Mouse (Mus musculus) megakaryocyte-erythroid progenitor cell, adult 5-6 weeks (primary cell): ENCODE data around the gene Cavin1. TPM values are rescaled to one million over a fixed set of nuclear protein-coding genes. Genes with fewer than 3 reads are reported as not detected.

Source experiments
- ATAC-seq: replicated peaks from 2 replicates; pipeline ENCODE4 v1.8.0; 2016; ENCODE audit warnings: mild to moderate bottlenecking, inconsistent platforms; ENCODE audit not compliant: severe bottlenecking, poor library complexity, low FRiP score, low TSS enrichment
- total RNA-seq, 2 experiments: library from RNA; stranded (forward) in 1 of 2; stranded (reverse) in 1 of 2; fragments of 200-1000, 215-1000 nt in 1 of 2; fragments of >200 nt in 1 of 2; fragmentation: Nextera tagmentation in 1 of 2; gene quantifications; 2 replicates each; pipeline ENCODE4 v1.2.3; 2014 to 2017

The Cavin1 gene
- total RNA-seq, 2 experiments from 2014 or later: 3.7 to 3.8 TPM

DNA sequence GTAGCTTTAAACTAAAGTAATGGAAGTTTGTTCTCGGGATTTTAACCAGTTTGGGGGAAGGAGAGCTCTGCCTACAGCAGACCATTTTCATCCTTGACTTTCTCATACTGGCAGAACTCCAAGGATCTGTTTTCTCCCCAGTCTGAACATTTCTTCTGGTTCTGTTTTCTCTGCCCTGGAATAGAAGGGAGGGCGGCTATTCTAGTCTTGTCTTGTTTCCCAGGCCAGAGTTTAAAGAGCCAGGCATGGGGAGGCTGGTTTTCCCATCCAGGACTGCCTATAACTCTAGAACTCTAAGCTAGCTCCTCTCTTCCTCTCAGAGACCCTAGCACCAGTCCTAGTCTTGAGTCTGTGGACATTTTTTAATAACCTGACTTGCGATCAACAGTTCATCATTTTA lies 10.9 kb downstream of the Cavin1 start:
- no peak for ATAC-seq

DNA sequence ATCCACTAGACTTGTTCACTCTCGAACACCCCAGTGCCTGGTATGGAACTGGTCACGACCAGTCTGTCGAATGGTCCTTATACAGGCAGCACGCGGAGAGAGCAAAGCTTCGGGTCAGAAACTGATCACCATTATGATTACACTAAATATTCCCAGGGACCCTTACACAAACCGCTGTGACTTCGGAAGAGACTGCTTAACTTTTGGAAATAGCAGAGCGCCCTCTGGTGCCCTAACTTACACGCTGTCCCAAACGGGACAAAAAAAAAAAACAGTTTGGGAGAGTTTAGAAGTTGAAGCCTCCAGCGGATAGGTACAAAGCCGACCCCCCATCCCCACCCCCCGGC lies 11.2 kb downstream of the Cavin1 start:
- no peak for ATAC-seq

DNA sequence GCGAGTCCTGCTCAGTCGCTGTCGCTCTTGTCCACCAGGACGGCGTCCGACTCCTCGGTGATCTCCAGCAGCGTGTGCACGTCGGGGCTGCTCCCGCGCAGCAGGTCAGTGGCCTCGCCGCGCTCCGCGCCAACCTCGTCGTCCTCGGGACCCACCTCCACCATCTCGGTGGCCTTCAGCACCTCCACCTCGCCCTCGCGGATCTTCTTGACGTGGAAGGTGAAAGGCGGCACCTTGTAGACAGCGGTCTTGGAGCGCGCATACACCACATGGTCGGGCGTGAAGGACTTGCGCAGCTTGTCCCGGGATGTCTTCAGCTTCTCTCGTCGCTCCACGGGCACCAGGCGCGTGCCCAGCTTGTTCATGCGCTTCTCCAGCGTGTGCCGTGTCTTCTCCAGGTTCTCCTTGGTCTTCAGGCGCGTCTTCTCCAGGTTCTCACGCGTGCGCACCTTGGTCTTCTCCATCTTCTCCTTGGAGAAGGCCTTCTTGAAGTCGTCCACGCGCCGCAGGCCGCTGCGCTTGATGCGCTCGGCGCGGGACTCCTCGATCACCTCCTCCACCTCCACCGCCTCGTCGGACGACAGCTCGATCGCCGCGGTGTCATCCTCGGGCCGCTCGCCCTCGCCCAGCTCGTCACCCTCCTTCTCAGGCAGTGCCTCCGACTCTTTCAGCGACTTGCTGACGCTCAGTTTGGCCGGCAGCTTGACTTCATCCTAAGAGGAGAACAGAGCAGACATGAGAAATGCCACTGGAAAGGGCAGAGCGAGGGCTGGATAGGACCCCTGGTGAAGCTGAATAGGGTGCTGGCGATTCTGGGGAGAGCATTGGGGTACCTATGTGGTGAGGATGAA lies 11.8 kb downstream of the Cavin1 start:
- no peak for ATAC-seq

DNA sequence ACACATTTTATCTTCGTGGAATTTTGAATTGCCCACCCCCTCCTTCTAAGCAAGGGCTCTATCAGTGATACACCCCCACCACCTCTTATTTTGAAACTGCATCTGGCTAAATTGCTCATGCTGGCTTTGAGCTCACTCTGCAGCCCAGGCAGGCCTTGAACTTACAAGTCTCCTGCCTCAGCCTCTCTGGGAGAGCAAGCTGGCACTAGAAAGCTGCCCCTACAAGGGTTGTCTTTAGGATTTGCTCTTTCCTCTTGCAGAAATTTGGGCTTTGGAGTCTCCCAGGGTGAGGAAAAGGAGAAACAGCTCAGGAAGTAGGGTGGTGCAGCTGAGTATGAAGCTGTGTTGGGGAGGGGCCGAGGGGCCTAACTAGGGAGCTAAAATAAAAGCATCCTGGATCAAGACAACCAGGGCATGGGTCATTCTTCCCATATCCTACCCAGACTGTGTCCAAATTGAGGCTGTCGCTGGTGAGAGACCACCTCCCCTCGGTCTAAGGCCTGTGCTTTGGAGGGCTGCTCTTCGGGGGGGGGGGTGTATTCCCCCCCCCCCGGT lies 12.7 kb downstream of the Cavin1 start:
- ATAC-seq: no peak

DNA sequence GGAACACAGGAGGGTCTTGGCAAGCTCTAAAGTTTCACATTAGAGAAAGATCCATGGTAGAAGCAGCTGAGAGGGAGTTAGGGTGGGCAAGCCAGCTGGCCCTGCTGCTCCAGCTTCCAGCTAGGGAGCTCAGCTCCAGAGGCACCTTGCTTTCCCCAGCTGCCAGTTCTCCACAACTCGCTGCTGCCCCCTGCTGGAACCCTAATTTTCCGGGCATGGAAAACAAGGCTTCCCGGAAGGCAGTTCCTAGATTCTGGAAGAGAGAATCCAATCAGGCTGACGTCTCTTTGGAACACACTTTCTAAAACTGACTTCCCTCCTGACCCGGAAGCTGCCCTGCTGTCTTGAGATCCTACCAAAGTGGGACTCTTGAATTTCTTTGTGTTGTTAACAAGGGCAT lies 13.4 kb downstream of the Cavin1 start:
- ATAC-seq: no peak

DNA sequence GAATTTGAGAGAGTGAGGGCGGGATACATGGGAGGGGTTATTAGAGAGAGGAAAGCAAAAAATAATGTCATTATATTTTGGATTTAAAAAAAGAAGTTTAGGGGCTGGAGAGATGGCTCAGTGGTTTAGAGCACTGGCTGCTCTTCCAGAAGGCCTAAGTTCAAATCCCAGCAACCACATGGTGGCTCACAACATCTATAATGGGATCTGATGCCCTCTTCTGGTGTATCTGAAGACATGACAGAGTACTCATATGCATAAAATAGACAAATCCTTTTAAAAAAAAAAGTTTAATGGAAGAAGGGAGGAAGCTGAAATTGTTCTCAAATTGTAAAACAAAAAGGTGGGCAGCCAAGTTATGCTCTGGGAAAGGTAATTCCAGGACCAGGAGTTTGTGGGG lies 21.1 kb downstream of the Cavin1 start:
- ATAC-seq: no peak

DNA sequence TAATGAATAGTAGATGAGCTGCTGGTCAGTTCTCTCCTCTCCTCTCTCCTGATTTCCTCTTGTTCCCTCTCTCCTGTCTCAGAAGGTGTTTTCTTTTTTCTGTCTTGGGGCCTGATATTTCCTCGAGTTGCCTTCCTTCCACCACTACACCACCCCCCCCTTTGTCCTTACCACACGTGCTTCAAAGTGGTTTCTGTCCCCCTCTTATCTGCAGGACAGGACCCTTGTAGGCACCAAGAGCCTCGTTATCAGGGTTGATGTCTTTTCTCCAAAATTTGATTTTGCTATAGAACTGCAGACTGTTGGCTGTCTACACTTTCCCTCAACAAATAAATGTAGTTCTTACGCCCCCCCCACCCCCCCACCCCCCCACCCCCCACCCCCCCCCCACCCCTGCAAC lies 22.4 kb downstream of the Cavin1 start:
- no peak for ATAC-seq

DNA sequence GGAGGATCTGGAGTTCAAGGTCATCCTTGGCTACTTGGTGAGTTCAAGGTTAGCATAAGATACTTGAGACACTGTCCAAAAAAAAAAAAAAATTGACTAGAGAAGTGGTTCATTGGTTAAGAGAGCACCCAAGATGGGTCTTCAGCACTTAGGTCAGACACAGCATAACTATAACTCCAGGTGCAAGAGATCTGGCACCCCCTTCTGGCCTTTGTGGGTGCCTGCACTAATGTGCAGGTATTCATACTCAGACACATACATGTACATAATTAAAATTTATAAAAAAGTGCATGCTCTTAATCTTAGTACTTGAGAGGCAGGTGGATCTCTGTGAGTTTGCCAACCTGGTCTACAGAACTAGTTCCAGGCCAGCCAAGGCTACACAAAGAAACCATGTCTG lies 23.1 kb downstream of the Cavin1 start:
- ATAC-seq: 0 out of 2 replicates have a peak, but pooled peaks have one; percentile 67

DNA sequence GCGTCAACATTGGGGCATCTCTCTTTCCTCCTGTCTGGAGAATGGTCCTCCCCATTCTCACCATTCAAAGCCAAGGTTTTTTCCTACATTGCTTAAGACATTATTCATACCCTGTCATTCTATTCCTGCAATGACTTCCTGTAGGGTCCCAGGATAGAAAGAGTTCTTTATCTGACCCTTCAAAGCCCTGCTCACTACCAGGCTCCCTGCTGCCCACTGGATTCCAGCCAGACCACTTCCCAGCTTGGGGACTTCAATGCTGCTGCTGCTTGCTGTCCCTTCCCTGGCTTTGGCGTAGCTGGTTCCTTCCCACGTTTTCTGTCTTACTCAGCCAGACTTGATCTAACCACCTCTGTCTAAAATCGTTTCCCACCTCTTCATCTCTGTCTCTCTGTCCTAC lies 23.8 kb downstream of the Cavin1 start:
- no peak for ATAC-seq

DNA sequence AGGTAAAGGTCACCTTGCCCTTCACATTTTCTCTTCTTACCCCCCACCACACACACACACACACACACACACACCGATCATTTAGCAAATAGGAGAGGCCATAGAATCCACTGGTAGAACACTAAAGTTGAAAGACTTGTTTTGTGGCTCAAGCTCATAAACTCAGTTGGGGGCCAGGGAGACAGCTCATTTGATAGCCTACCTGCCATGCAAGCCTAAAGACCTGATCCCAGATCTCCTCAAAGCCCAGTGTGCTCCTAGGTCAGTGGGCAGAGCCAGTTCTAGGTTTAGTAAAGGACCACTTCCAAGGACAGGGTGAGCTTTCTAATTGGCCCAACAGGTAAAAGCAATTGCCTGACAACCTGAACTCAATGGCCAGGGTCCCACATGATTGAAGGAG lies 28.3 kb downstream of the Cavin1 start:
- no peak for ATAC-seq

DNA sequence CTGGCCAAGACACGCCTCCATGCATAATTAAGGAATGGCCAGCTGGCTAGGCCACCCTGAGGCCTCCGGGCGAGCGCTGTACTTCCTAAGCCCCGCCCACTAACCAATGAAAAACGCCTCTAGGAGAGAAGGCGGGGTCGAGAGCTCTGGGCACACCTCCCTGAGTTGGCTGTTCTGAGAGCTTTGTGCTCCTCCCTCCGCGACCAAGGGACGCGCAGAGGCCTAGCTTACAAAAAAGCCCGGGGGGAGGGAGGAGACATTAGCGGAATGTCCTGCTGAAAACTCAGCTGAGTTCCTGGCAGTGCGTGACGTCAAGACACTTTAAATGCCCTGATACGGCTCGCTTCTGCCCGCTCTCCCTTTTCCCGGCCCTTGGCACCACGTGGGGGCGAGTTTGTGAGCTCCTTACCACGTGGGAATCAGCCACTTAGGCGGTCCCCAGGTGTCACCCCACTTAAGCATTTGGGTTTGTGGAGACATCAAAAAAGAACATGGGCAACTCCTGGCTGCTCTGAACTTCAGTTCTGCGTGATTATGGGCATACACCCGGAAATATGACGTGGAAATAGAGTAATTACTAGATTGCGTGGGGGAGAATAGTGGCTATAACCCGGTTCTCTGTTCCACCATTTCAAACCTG lies 31.1 kb downstream of the Cavin1 start, which contains the start of gene Stat3:
Gene Stat3 (minus strand): TSS at position 29 of the 640 bp plus-strand sequence.
- peak; percentile 95 for ATAC-seq

DNA sequence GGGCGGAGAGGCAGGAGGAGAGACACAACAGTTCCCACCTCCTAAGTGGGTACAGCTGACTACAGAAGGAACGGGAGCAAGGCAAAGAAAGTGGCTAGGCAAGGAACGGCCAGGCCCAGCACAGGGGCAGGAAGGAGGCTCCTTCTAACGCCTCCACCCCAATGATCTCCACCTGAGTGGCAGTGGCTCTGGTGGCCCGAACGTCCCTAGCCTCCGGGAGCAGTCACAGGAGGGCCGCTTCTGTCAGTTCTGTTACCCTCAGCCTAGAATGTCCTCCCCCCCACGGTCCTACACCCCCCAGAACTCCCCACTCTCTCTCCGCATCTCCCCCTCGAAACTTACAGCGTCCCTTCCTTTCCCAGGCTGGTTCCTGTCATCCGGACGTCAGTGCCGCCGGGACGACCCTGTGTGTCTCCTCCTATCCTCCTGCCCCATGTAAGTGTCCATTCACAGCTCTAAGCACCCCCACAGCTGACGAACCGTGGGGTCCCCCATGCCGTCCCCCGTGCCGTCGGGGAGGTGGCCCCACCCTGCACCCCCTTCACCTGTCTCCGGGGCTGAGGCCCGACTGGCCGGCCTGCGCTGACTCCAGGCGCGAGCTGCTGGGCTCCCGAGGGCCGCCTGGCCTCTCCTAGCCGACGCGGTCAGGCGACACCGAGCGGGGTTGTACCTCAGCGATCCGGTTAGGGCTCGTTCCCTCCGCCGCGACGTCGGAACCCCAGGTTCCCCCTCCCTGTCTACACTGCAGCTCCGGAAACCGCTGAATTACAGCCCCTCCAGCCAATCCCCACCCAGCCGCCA lies 31.8 kb downstream of the Cavin1 start:
- 0 out of 2 replicates have a peak, but pooled peaks have one; percentile 9 for ATAC-seq

DNA sequence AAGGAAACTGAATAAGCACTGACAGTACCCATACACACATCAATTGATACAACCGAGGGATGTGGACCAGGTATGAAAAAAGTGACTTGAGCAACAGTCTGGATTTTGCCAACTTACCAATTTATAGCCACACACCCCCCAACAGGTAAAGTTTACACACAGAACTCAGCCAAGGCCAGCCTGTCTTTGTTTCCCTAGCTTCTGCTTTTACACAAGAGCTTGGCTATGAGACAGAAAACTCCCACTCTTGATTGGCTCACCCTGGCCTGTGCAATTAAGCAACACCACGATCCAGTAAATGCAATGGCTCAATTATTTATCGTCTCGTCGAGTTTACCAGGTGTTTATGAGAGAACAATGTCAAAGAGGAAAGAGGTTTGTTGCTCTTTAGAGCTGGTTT lies 32.6 kb downstream of the Cavin1 start:
- no peak for ATAC-seq

DNA sequence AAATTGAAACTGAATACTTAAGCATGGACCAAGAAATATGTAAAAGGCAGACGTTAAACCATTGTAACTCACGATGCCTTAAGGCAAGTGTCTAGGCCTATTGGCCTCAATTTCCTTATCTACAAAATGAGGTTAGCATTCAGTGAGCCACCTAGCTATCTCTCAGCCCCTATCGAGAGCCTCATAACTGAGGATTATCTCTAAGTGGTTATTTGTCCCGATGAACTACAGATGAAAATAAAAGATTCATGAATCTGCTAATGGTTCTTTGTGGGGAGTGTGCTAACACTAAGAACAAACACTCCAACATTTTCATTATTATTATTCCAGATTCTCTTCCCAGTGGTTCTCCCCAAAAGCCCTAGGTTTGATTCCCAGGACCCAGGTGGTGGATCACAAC lies 33.4 kb downstream of the Cavin1 start:
- no peak for ATAC-seq

DNA sequence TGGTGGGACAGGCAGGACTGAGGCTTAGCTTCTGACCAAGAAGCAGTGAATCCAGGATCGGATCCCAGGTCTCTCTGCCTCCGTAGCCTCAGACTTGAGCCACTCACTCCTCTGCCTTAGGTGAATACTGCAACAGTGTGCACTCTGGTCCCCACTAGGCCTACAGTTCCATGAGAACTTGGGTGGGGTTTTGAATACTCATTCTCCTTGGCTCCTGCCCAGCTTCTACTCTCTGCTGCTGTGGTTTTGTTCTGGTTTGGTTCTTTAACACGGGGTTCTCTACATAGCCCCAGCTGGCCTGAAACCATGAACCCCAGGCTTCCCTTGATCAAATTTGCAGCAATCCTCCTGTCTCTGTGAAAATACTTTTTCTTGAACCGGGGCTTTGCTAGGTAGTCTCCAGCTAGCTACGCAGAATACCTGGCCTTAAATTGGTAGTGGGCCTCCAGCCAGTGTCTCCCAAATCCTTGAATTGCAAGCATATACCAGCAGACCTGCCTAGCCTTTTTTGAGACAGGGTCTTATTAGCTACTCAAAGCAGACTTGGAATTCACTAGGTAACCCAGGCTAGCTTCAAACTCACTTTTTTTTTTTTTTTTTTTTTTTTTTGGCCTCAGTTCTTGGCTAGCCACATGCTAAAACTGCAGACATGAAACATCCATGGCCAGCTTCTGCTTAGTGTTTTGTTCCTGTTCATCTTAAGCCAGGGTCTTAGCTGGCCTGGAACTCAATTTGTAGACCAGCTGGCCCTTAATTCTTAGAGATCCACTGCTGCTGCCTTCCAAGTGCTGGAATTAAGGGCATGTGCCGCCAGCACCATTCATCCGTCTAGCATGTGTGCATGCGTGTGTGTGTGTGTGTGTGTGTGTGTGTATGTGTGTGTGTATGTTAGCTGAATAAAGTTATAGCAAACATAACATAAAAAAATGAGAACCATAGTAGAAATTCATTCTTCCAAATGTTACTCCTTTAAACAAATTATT lies 35.0 kb downstream of the Cavin1 start:
- peak; percentile 43 for ATAC-seq

DNA sequence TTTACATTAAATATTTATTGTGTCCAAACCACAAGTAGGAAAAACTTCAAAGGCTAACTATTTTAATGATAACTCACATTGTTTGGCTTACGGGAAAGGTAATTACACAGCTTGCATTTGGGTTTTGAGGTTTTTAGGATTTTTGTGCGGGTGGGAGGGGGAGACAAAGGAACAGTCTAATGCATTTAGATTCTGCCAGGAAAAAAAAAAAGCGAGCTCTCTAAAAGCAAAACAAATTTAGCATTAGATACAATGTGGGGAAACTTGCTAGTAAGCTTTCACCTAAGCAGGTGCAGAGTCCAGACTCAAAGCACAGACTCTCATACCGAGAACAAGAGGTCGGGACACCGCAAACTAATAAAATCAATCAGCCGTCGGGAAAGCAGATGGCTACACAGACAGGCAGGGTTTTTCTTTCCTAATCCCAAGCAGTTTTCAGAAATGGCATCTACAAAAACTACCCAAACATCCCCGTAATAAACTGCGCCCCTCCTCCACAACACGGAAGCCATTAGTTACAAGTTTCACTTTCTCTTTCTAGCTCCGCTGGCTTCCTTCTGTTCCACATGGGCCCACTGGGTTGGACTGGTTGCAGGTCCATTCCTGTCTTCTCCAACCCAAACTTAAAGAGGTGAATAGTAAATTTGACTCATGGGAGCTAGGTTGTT lies 39.3 kb downstream of the Cavin1 start:
- ATAC-seq: peak; percentile 77

DNA sequence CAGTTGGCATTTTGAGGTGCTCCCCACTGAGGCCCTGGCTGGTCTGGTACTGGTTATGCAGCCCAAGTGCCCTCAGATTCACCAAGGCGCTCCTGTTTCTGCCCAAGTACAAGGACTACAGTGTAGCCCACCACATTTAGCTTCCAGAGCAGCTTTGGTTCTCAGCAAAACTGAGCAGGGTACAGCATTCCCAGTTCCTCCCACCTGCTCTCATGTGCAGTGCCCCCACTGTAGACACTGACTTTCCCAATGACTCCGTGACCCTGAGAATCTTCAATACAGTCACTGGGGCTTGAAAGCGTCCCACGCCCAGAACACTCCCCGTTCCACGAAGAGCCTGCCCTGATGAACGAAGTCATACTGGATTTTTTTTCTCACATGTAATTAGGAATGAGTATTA lies 40.1 kb downstream of the Cavin1 start:
- ATAC-seq: no peak

DNA sequence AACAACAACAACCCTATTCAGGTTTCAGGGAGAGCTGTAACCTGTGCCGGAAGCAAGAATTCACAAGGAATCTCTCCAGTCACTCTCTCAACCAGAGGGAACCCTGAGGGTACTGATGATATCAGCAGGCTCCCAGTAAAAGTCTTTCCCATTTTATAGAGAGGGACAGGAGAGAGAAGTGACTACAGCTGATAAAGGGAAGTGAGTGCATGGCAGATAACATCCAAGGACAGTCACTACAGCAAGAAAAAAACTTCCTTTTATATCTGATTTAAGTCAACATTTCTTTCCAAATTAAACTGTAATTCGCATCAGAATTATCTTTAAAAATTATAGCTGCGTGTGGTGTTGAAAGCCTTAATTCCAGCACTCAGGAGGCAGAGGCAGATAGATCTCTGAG lies 43.3 kb downstream of the Cavin1 start:
- ATAC-seq: no peak
